Mouse (Mus musculus) G1E (cell line): ENCODE measurements around the gene Dok5.

Source experiments
- CTCF ChIP-seq: IDR thresholded peaks from 2 replicates; pipeline ENCODE4 v1.5.1; 2012; ENCODE audit warnings: low read depth, low read length, inconsistent platforms, mixed read lengths
- GATA1 ChIP-seq: IDR thresholded peaks from 2 replicates; pipeline ENCODE4 v1.6.1; 2012; ENCODE audit warnings: borderline replicate concordance, low read length, inconsistent platforms, mixed read lengths
- GATA2 ChIP-seq: IDR thresholded peaks from 2 replicates; pipeline ENCODE4 v1.6.1; 2012; ENCODE audit warnings: low read depth, low read length, inconsistent platforms, borderline replicate concordance

- TF ChIP-seq CTCF (no peak), GATA1 (no peak), GATA2 (no peak)
These were observed 139.0 kb downstream of the Dok5 start for GRCm38 (mm10) chr2:170870566-170870965.
